Mouse (Mus musculus) T-helper 1 cell (primary cell): ENCODE data around the gene Pcca.

Experiments
- in situ Hi-C: fragments of 300-600 bp; cut with MboI, MseI; formaldehyde crosslinking; loops from one replicate; pipeline ENCODE4 v1.15.1; 2025; ENCODE audit warnings: high pct_unique_total_duplicates

Pcca gene

GRCm38 (mm10) chr14:122534017-122534924 is at the start of gene Pcca:
Gene Pcca (plus strand): TSS chr14:122534324.
- in situ Hi-C loops = no loop called here

- in situ Hi-C loops = no loop called here
Observed at GRCm38 (mm10) chr14:122484458-122484843, 49.7 kb upstream of the Pcca start.

- in situ Hi-C loops = loop anchor here (5.0 kb wide), 1 partner anchor 412 kb away; no protein-coding TSS in a partner anchor
Observed at GRCm38 (mm10) chr14:122484844-122485551, 49.1 kb upstream of the Pcca start.

GRCm38 (mm10) chr14:122485635-122486181 is 48.4 kb upstream of the Pcca start:
- in situ Hi-C loops = loop anchor here (5.0 kb wide), 1 partner anchor 412 kb away; no protein-coding TSS in a partner anchor

- in situ Hi-C loops = loop anchor here (5.0 kb wide), 1 partner anchor 411 kb away; no protein-coding TSS in a partner anchor
Observed at GRCm38 (mm10) chr14:122486611-122487010, 47.5 kb upstream of the Pcca start.

- in situ Hi-C loops = loop anchor here (5.0 kb wide), 1 partner anchor 410 kb away; no protein-coding TSS in a partner anchor
Observed at GRCm38 (mm10) chr14:122487366-122487765, 46.8 kb upstream of the Pcca start.

- in situ Hi-C loops = loop anchor here (5.0 kb wide), 1 partner anchor 408 kb away; no protein-coding TSS in a partner anchor
Observed at GRCm38 (mm10) chr14:122489041-122489440, 45.1 kb upstream of the Pcca start.

- in situ Hi-C loops = loop anchor here (5.0 kb wide), 1 partner anchor 407 kb away; no protein-coding TSS in a partner anchor
Observed at GRCm38 (mm10) chr14:122489686-122490414, 44.3 kb upstream of the Pcca start.

- in situ Hi-C loops = no loop called here
Observed at GRCm38 (mm10) chr14:122490441-122491328, 43.4 kb upstream of the Pcca start, which contains the start of gene Gm10837. Gene Gm10837 (plus strand): TSS chr14:122490586.

- in situ Hi-C loops = no loop called here
Observed at GRCm38 (mm10) chr14:122491521-122491920, 42.6 kb upstream of the Pcca start.

GRCm38 (mm10) chr14:122492015-122492414 is 42.1 kb upstream of the Pcca start:
- in situ Hi-C loops = no loop called here

- in situ Hi-C loops = no loop called here
Observed at GRCm38 (mm10) chr14:122509058-122509457, 25.1 kb upstream of the Pcca start.

- in situ Hi-C loops = loop anchor here (5.0 to 10.0 kb wide), 2 partner anchors 76 to 363 kb away; no protein-coding TSS in a partner anchor
Observed at GRCm38 (mm10) chr14:122511519-122511918, 22.6 kb upstream of the Pcca start.

GRCm38 (mm10) chr14:122513511-122514036 is 20.6 kb upstream of the Pcca start:
- in situ Hi-C loops = loop anchor here (5.0 to 10.0 kb wide), 2 partner anchors 74 to 361 kb away; no protein-coding TSS in a partner anchor

GRCm38 (mm10) chr14:122528475-122528874 is 5.6 kb upstream of the Pcca start:
- in situ Hi-C loops = no loop called here

GRCm38 (mm10) chr14:122535986-122536385 is 1.9 kb downstream of the Pcca start:
- in situ Hi-C loops = no loop called here

GRCm38 (mm10) chr14:122548421-122548820 is 14.3 kb downstream of the Pcca start:
- in situ Hi-C loops = no loop called here

GRCm38 (mm10) chr14:122548905-122549304 is 14.8 kb downstream of the Pcca start:
- in situ Hi-C loops = no loop called here

- in situ Hi-C loops = no loop called here
Observed at GRCm38 (mm10) chr14:122552761-122553445, 18.8 kb downstream of the Pcca start.
